Mouse (Mus musculus): ENCODE data around the gene Pdgfa. TPM values are rescaled to one million over a fixed set of nuclear protein-coding genes. Genes with fewer than 3 reads are reported as not detected.

Pdgfa gene
- polyA plus RNA-seq, 1 experiment from 2014 or later, result 17.5 TPM

- Histone ChIP-seq H3K4me1 (peaks cover 7% of the 10 kb centered on the region), H3K36me3 (no peaks in the 10 kb centered on the region), H3K9me3 (no peaks in the 10 kb centered on the region), H3K4me2 (replicated peaks) (no peak overlapping the region), H3K9ac (replicated peaks) (no peak overlapping the region), H3K4me3 (no peak overlapping the region), H3K27me3 (no peaks in the 10 kb centered on the region), H3K27ac (replicated peaks) (no peak overlapping the region)
- WGBS, result 88% methylated on average over 6 of the region's 6 CpGs
- ATAC-seq (replicated peaks), result no peak
These were observed 23.7 kb downstream of the Pdgfa start for GRCm38 (mm10) chr5:138973480-138973879.

- H3K9me3 ChIP-seq, result no peaks in the 10 kb centered on the region
- H3K4me2 ChIP-seq (replicated peaks), result no peak overlapping the region
- ATAC-seq (replicated peaks), result no peak
- no peaks in the 10 kb centered on the region for H3K27me3 ChIP-seq
- no peak overlapping the region for H3K4me3 ChIP-seq
- no peak overlapping the region for H3K27ac ChIP-seq (replicated peaks)
- H3K4me1 ChIP-seq, result peaks cover 8% of the 10 kb centered on the region
- WGBS, result 84% methylated on average over 9 of the region's 9 CpGs
- no peak overlapping the region for H3K9ac ChIP-seq (replicated peaks)
- H3K36me3 ChIP-seq, result no peaks in the 10 kb centered on the region
These were observed 25.8 kb downstream of the Pdgfa start for GRCm38 (mm10) chr5:138971405-138971804.

GRCm38 (mm10) chr5:138970056-138970490, 27.1 kb downstream of the Pdgfa start:
- Histone ChIP-seq H3K9ac (replicated peaks) (no peak overlapping the region), H3K36me3 (no peaks in the 10 kb centered on the region), H3K4me1 (peaks cover 19% of the 10 kb centered on the region), H3K4me3 (no peak overlapping the region), H3K27me3 (no peaks in the 10 kb centered on the region), H3K27ac (replicated peaks) (no peak overlapping the region), H3K4me2 (replicated peaks) (no peak overlapping the region), H3K9me3 (no peaks in the 10 kb centered on the region)
- WGBS, result 41% methylated on average over 7 of the region's 7 CpGs
- no peak for ATAC-seq (replicated peaks)

- Histone ChIP-seq H3K4me3 (no peak overlapping the region), H3K4me2 (replicated peaks) (no peak overlapping the region), H3K4me1 (peaks cover 19% of the 10 kb centered on the region), H3K27ac (replicated peaks) (no peak overlapping the region; the same call in 1 of the 2 replicates), H3K9ac (replicated peaks) (no peak overlapping the region), H3K36me3 (no peaks in the 10 kb centered on the region), H3K9me3 (no peaks in the 10 kb centered on the region), H3K27me3 (no peaks in the 10 kb centered on the region)
- WGBS, result 36% methylated on average over 7 of the region's 7 CpGs
- no peak for ATAC-seq (replicated peaks)
These were observed 31.0 kb downstream of the Pdgfa start for GRCm38 (mm10) chr5:138966033-138966724.

GRCm38 (mm10) chr5:138965590-138965989, 31.6 kb downstream of the Pdgfa start:
- no peak overlapping the region for H3K4me3 ChIP-seq
- no peak overlapping the region for H3K9ac ChIP-seq (replicated peaks)
- peaks cover 19% of the 10 kb centered on the region for H3K4me1 ChIP-seq
- ATAC-seq (replicated peaks), result no peak
- WGBS, result 69% methylated on average over 2 of the region's 2 CpGs
- no peaks in the 10 kb centered on the region for H3K36me3 ChIP-seq
- no peak overlapping the region for H3K4me2 ChIP-seq (replicated peaks)
- no peak overlapping the region for H3K27ac ChIP-seq (replicated peaks)
- no peaks in the 10 kb centered on the region for H3K27me3 ChIP-seq
- no peaks in the 10 kb centered on the region for H3K9me3 ChIP-seq

- 73% methylated on average over 10 of the region's 10 CpGs for WGBS
- H3K9me3 ChIP-seq, result no peaks in the 10 kb centered on the region
These were observed 40.7 kb downstream of the Pdgfa start for GRCm38 (mm10) chr5:138956427-138956833.

GRCm38 (mm10) chr5:138953986-138954385, 43.2 kb downstream of the Pdgfa start:
- 80% methylated on average over 7 of the region's 7 CpGs for WGBS
- no peak for ATAC-seq (replicated peaks)
- no peak overlapping the region for H3K27ac ChIP-seq (replicated peaks)
- H3K4me1 ChIP-seq, result no peaks in the 10 kb centered on the region
- no peak overlapping the region for H3K9ac ChIP-seq (replicated peaks)
- no peaks in the 10 kb centered on the region for H3K9me3 ChIP-seq
- H3K4me3 ChIP-seq, result no peak overlapping the region
- no peaks in the 10 kb centered on the region for H3K36me3 ChIP-seq
- H3K27me3 ChIP-seq, result no peaks in the 10 kb centered on the region
- no peak overlapping the region for H3K4me2 ChIP-seq (replicated peaks)

More at GRCm38 (mm10) chr5:138956427-138956833, 40.7 kb downstream of the Pdgfa start:
- no peaks in the 10 kb centered on the region for H3K27me3 ChIP-seq
- no peak overlapping the region for H3K4me3 ChIP-seq
- H3K9ac ChIP-seq (replicated peaks), result no peak overlapping the region
- H3K27ac ChIP-seq (replicated peaks), result no peak overlapping the region
- no peak overlapping the region for H3K4me2 ChIP-seq (replicated peaks)
- no peaks in the 10 kb centered on the region for H3K36me3 ChIP-seq
- H3K4me1 ChIP-seq, result no peaks in the 10 kb centered on the region
- ATAC-seq (replicated peaks), result no peak

GRCm38 (mm10) chr5:138952969-138953368, 44.2 kb downstream of the Pdgfa start:
- H3K27me3 ChIP-seq, result no peaks in the 10 kb centered on the region

GRCm38 (mm10) chr5:138951305-138951704, 45.9 kb downstream of the Pdgfa start:
- no peaks in the 10 kb centered on the region for H3K9me3 ChIP-seq
- H3K27me3 ChIP-seq, result no peaks in the 10 kb centered on the region
- H3K27ac ChIP-seq (replicated peaks), result no peak overlapping the region
- no peaks in the 10 kb centered on the region for H3K36me3 ChIP-seq
- H3K4me2 ChIP-seq (replicated peaks), result no peak overlapping the region
- no peak overlapping the region for H3K9ac ChIP-seq (replicated peaks)
- no peak for ATAC-seq (replicated peaks)
- H3K4me1 ChIP-seq, result peaks cover 19% of the 10 kb centered on the region
- 92% methylated on average over 2 of the region's 2 CpGs for WGBS
- no peak overlapping the region for H3K4me3 ChIP-seq

More at GRCm38 (mm10) chr5:138952969-138953368, 44.2 kb downstream of the Pdgfa start:
- Histone ChIP-seq H3K27ac (replicated peaks) (no peak overlapping the region), H3K4me2 (replicated peaks) (no peak overlapping the region), H3K9me3 (no peaks in the 10 kb centered on the region), H3K4me3 (no peak overlapping the region), H3K4me1 (peaks cover 8% of the 10 kb centered on the region), H3K9ac (replicated peaks) (no peak overlapping the region), H3K36me3 (no peaks in the 10 kb centered on the region)
- 81% methylated on average over 13 of the region's 13 CpGs for WGBS
- ATAC-seq (replicated peaks), result no peak

- no peaks in the 10 kb centered on the region for H3K9me3 ChIP-seq
- H3K36me3 ChIP-seq, result no peaks in the 10 kb centered on the region
- no peak overlapping the region for H3K27ac ChIP-seq (replicated peaks)
- no peak overlapping the region for H3K4me2 ChIP-seq (replicated peaks)
- no peaks in the 10 kb centered on the region for H3K27me3 ChIP-seq
- 72% methylated on average over 6 of the region's 6 CpGs for WGBS
- no peak for ATAC-seq (replicated peaks)
- no peak overlapping the region for H3K4me3 ChIP-seq
- peaks cover 19% of the 10 kb centered on the region for H3K4me1 ChIP-seq
- no peak overlapping the region for H3K9ac ChIP-seq (replicated peaks)
These were observed 48.0 kb downstream of the Pdgfa start for GRCm38 (mm10) chr5:138949165-138949564.

GRCm38 (mm10) chr5:138948031-138948980, 48.9 kb downstream of the Pdgfa start:
- Histone ChIP-seq H3K27me3 (no peaks in the 10 kb centered on the region), H3K9me3 (no peaks in the 10 kb centered on the region), H3K4me3 (no peak overlapping the region), H3K27ac (replicated peaks) (peak overlapping the region; percentile 27), H3K36me3 (no peaks in the 10 kb centered on the region), H3K4me1 (peaks cover 19% of the 10 kb centered on the region), H3K9ac (replicated peaks) (no peak overlapping the region), H3K4me2 (replicated peaks) (0 out of 2 replicates have a peak overlapping the region, but pooled peaks have one; percentile 14)
- ATAC-seq (replicated peaks), result peak; percentile 48; the same call in 1 of the 2 replicates
- WGBS, result 19% methylated on average over 13 of the region's 13 CpGs

- Histone ChIP-seq H3K4me3 (no peak overlapping the region), H3K36me3 (no peaks in the 10 kb centered on the region), H3K9ac (replicated peaks) (no peak overlapping the region), H3K4me1 (peaks cover 19% of the 10 kb centered on the region), H3K27ac (replicated peaks) (peak overlapping the region; percentile 24; the same call in 1 of the 2 replicates), H3K9me3 (no peaks in the 10 kb centered on the region), H3K27me3 (no peaks in the 10 kb centered on the region), H3K4me2 (replicated peaks) (no peak overlapping the region)
- 50% methylated on average over 5 of the region's 5 CpGs for WGBS
- ATAC-seq (replicated peaks), result no peak
These were observed 49.7 kb downstream of the Pdgfa start for GRCm38 (mm10) chr5:138947487-138947886.
